Mouse (Mus musculus): Measurements from ENCODE around the gene Itpr1. TPM values are rescaled to one million over a fixed set of nuclear protein-coding genes. Genes with fewer than 3 reads are reported as not detected.
A peak's percentile ranks its signal among the peaks of the same experiment; 100 is the strongest.

The Itpr1 gene
- polyA plus RNA-seq, 1 experiment from 2014 or later: 11.4 TPM

- H3K4me1 ChIP-seq (ENCODE audit: control insufficient read depth, insufficient read depth, low read length): peaks cover 2% of the 10 kb centered on the region; the same call in 1 of the 2 replicates
- H3K36me3 ChIP-seq (ENCODE audit: control insufficient read depth, insufficient read depth, low read length): no peaks in the 10 kb centered on the region
- ATAC-seq (ENCODE audit: insufficient read depth, low FRiP score): no peak
- H3K9me3 ChIP-seq (replicated peaks; ENCODE audit: control insufficient read depth, low read length): no peaks in the 10 kb centered on the region
- H3K9ac ChIP-seq (ENCODE audit: low read length): no peak overlapping the region
- WGBS: 91% methylated on average over 5 of the region's 5 CpGs
- H3K4me3 ChIP-seq (replicated peaks; ENCODE audit: low read length): no peak overlapping the region
- no peak overlapping the region for H3K27ac ChIP-seq (ENCODE audit: low read length)
- no peak overlapping the region for H3K4me2 ChIP-seq (ENCODE audit: low read depth, low read length)
- H3K27me3 ChIP-seq (ENCODE audit: control insufficient read depth, insufficient read depth, low read length): no peaks in the 10 kb centered on the region
These were observed 10.0 kb downstream of the Itpr1 start for GRCm38 (mm10) chr6:108222875-108223274.

GRCm38 (mm10) chr6:108224361-108224760 is 11.5 kb downstream of the Itpr1 start:
- 91% methylated on average over 4 of the region's 4 CpGs for WGBS
- H3K9me3 ChIP-seq (replicated peaks; ENCODE audit: control insufficient read depth, low read length): no peaks in the 10 kb centered on the region
- ATAC-seq (ENCODE audit: insufficient read depth, low FRiP score): no peak

GRCm38 (mm10) chr6:108225027-108225426 is 12.1 kb downstream of the Itpr1 start:
- Histone ChIP-seq H3K27me3 (ENCODE audit: control insufficient read depth, insufficient read depth, low read length) (no peaks in the 10 kb centered on the region), H3K4me2 (ENCODE audit: low read depth, low read length) (no peak overlapping the region), H3K4me1 (ENCODE audit: control insufficient read depth, insufficient read depth, low read length) (peaks cover 2% of the 10 kb centered on the region; the same call in 1 of the 2 replicates), H3K36me3 (ENCODE audit: control insufficient read depth, insufficient read depth, low read length) (no peaks in the 10 kb centered on the region), H3K4me3 (replicated peaks; ENCODE audit: low read length) (no peak overlapping the region), H3K27ac (ENCODE audit: low read length) (no peak overlapping the region), H3K9me3 (replicated peaks; ENCODE audit: control insufficient read depth, low read length) (no peaks in the 10 kb centered on the region), H3K9ac (ENCODE audit: low read length) (no peak overlapping the region)
- WGBS: 79% methylated on average over 2 of the region's 2 CpGs
- ATAC-seq (ENCODE audit: insufficient read depth, low FRiP score): peak; percentile 50; the same call in 1 of the 2 replicates

More at GRCm38 (mm10) chr6:108224361-108224760, 11.5 kb downstream of the Itpr1 start:
- H3K36me3 ChIP-seq (ENCODE audit: control insufficient read depth, insufficient read depth, low read length): no peaks in the 10 kb centered on the region
- no peak overlapping the region for H3K4me3 ChIP-seq (replicated peaks; ENCODE audit: low read length)
- no peaks in the 10 kb centered on the region for H3K27me3 ChIP-seq (ENCODE audit: control insufficient read depth, insufficient read depth, low read length)
- H3K27ac ChIP-seq (ENCODE audit: low read length): no peak overlapping the region
- H3K4me2 ChIP-seq (ENCODE audit: low read depth, low read length): no peak overlapping the region
- peaks cover 2% of the 10 kb centered on the region; the same call in 1 of the 2 replicates for H3K4me1 ChIP-seq (ENCODE audit: control insufficient read depth, insufficient read depth, low read length)
- H3K9ac ChIP-seq (ENCODE audit: low read length): no peak overlapping the region

- H3K27me3 ChIP-seq (ENCODE audit: control insufficient read depth, insufficient read depth, low read length): no peaks in the 10 kb centered on the region
- H3K27ac ChIP-seq (ENCODE audit: low read length): no peak overlapping the region
- peaks cover 2% of the 10 kb centered on the region; the same call in 1 of the 2 replicates for H3K4me1 ChIP-seq (ENCODE audit: control insufficient read depth, insufficient read depth, low read length)
- 54% methylated on average over 7 of the region's 7 CpGs for WGBS
- no peaks in the 10 kb centered on the region for H3K9me3 ChIP-seq (replicated peaks; ENCODE audit: control insufficient read depth, low read length)
- no peak overlapping the region for H3K9ac ChIP-seq (ENCODE audit: low read length)
- ATAC-seq (ENCODE audit: insufficient read depth, low FRiP score): no peak
- H3K36me3 ChIP-seq (ENCODE audit: control insufficient read depth, insufficient read depth, low read length): no peaks in the 10 kb centered on the region
- H3K4me3 ChIP-seq (replicated peaks; ENCODE audit: low read length): no peak overlapping the region
- H3K4me2 ChIP-seq (ENCODE audit: low read depth, low read length): no peak overlapping the region
These were observed 13.3 kb downstream of the Itpr1 start for GRCm38 (mm10) chr6:108226230-108226629.

GRCm38 (mm10) chr6:108227461-108227860 is 14.6 kb downstream of the Itpr1 start:
- Histone ChIP-seq H3K27me3 (ENCODE audit: control insufficient read depth, insufficient read depth, low read length) (no peaks in the 10 kb centered on the region), H3K4me2 (ENCODE audit: low read depth, low read length) (no peak overlapping the region), H3K27ac (ENCODE audit: low read length) (no peak overlapping the region), H3K4me3 (replicated peaks; ENCODE audit: low read length) (no peak overlapping the region), H3K36me3 (ENCODE audit: control insufficient read depth, insufficient read depth, low read length) (no peaks in the 10 kb centered on the region), H3K4me1 (ENCODE audit: control insufficient read depth, insufficient read depth, low read length) (peaks cover 8% of the 10 kb centered on the region), H3K9me3 (replicated peaks; ENCODE audit: control insufficient read depth, low read length) (no peaks in the 10 kb centered on the region), H3K9ac (ENCODE audit: low read length) (no peak overlapping the region)
- 91% methylated on average over 6 of the region's 6 CpGs for WGBS
- no peak for ATAC-seq (ENCODE audit: insufficient read depth, low FRiP score)

GRCm38 (mm10) chr6:108228048-108228447 is 15.2 kb downstream of the Itpr1 start:
- no peak overlapping the region for H3K9ac ChIP-seq (ENCODE audit: low read length)
- H3K4me2 ChIP-seq (ENCODE audit: low read depth, low read length): no peak overlapping the region
- no peak for ATAC-seq (ENCODE audit: insufficient read depth, low FRiP score)
- H3K4me3 ChIP-seq (replicated peaks; ENCODE audit: low read length): no peak overlapping the region
- H3K9me3 ChIP-seq (replicated peaks; ENCODE audit: control insufficient read depth, low read length): no peaks in the 10 kb centered on the region
- WGBS: 67% methylated on average over 6 of the region's 6 CpGs
- H3K27ac ChIP-seq (ENCODE audit: low read length): no peak overlapping the region
- no peaks in the 10 kb centered on the region for H3K27me3 ChIP-seq (ENCODE audit: control insufficient read depth, insufficient read depth, low read length)
- peaks cover 14% of the 10 kb centered on the region for H3K4me1 ChIP-seq (ENCODE audit: control insufficient read depth, insufficient read depth, low read length)
- no peaks in the 10 kb centered on the region for H3K36me3 ChIP-seq (ENCODE audit: control insufficient read depth, insufficient read depth, low read length)

GRCm38 (mm10) chr6:108228601-108229000 is 15.7 kb downstream of the Itpr1 start:
- no peak for ATAC-seq (ENCODE audit: insufficient read depth, low FRiP score)
- WGBS: 23% methylated on average over 2 of the region's 2 CpGs
- no peaks in the 10 kb centered on the region for H3K27me3 ChIP-seq (ENCODE audit: control insufficient read depth, insufficient read depth, low read length)

GRCm38 (mm10) chr6:108230608-108231007 is 17.7 kb downstream of the Itpr1 start:
- H3K4me3 ChIP-seq (replicated peaks; ENCODE audit: low read length): no peak overlapping the region
- no peak for ATAC-seq (ENCODE audit: insufficient read depth, low FRiP score)
- 85% methylated on average over 3 of the region's 3 CpGs for WGBS
- H3K9me3 ChIP-seq (replicated peaks; ENCODE audit: control insufficient read depth, low read length): no peaks in the 10 kb centered on the region
- peaks cover 26% of the 10 kb centered on the region for H3K4me1 ChIP-seq (ENCODE audit: control insufficient read depth, insufficient read depth, low read length)
- H3K36me3 ChIP-seq (ENCODE audit: control insufficient read depth, insufficient read depth, low read length): no peaks in the 10 kb centered on the region
- no peak overlapping the region for H3K9ac ChIP-seq (ENCODE audit: low read length)
- no peak overlapping the region for H3K27ac ChIP-seq (ENCODE audit: low read length)
- no peak overlapping the region for H3K4me2 ChIP-seq (ENCODE audit: low read depth, low read length)
- H3K27me3 ChIP-seq (ENCODE audit: control insufficient read depth, insufficient read depth, low read length): no peaks in the 10 kb centered on the region

More at GRCm38 (mm10) chr6:108228601-108229000, 15.7 kb downstream of the Itpr1 start:
- no peaks in the 10 kb centered on the region for H3K9me3 ChIP-seq (replicated peaks; ENCODE audit: control insufficient read depth, low read length)
- no peak overlapping the region for H3K9ac ChIP-seq (ENCODE audit: low read length)
- peaks cover 18% of the 10 kb centered on the region for H3K4me1 ChIP-seq (ENCODE audit: control insufficient read depth, insufficient read depth, low read length)
- no peaks in the 10 kb centered on the region for H3K36me3 ChIP-seq (ENCODE audit: control insufficient read depth, insufficient read depth, low read length)
- H3K4me3 ChIP-seq (replicated peaks; ENCODE audit: low read length): no peak overlapping the region
- H3K27ac ChIP-seq (ENCODE audit: low read length): no peak overlapping the region
- H3K4me2 ChIP-seq (ENCODE audit: low read depth, low read length): no peak overlapping the region

GRCm38 (mm10) chr6:108231892-108232710 is 19.2 kb downstream of the Itpr1 start:
- H3K4me1 ChIP-seq (ENCODE audit: control insufficient read depth, insufficient read depth, low read length): peaks cover 33% of the 10 kb centered on the region
- H3K27ac ChIP-seq (ENCODE audit: low read length): no peak overlapping the region
- no peak overlapping the region for H3K4me2 ChIP-seq (ENCODE audit: low read depth, low read length)
- 67% methylated on average over 11 of the region's 11 CpGs for WGBS
- H3K9me3 ChIP-seq (replicated peaks; ENCODE audit: control insufficient read depth, low read length): no peaks in the 10 kb centered on the region
- H3K27me3 ChIP-seq (ENCODE audit: control insufficient read depth, insufficient read depth, low read length): no peaks in the 10 kb centered on the region
- ATAC-seq (ENCODE audit: insufficient read depth, low FRiP score): no peak
- no peak overlapping the region for H3K4me3 ChIP-seq (replicated peaks; ENCODE audit: low read length)
- H3K36me3 ChIP-seq (ENCODE audit: control insufficient read depth, insufficient read depth, low read length): no peaks in the 10 kb centered on the region
- H3K9ac ChIP-seq (ENCODE audit: low read length): no peak overlapping the region

All from stomach, embryonic 16.5 days (tissue).